Mouse (Mus musculus) myocyte (in vitro differentiated cells): ENCODE results near the gene Fbln2.

Source experiments
- CEBPB ChIP-seq: IDR thresholded peaks from 2 replicates; pipeline ENCODE4 v1.6.1; 2011; ENCODE audit warnings: mild to moderate bottlenecking, moderate library complexity; ENCODE audit not compliant: poor library complexity, insufficient read depth, severe bottlenecking
- E2F4 ChIP-seq: IDR thresholded peaks from one replicate; pipeline ENCODE4 v1.6.1; 2011; ENCODE audit warnings: mild to moderate bottlenecking, control low read depth, moderate library complexity; ENCODE audit not compliant: insufficient read depth
- MAX ChIP-seq: IDR thresholded peaks from one replicate; pipeline ENCODE4 v1.6.1; 2011; ENCODE audit warnings: low read depth, mild to moderate bottlenecking, control low read depth
- MYOD1 ChIP-seq, 3 experiments: IDR thresholded peaks; one replicate each; pipeline ENCODE4 v1.6.1; 2011; ENCODE audit warnings: control low read depth in 2 of 3, low read depth in 2 of 3, mild to moderate bottlenecking in 2 of 3, moderate library complexity in 1 of 3; ENCODE audit not compliant: insufficient read length in 2 of 3, control insufficient read depth in 1 of 3
- MYOG ChIP-seq, 3 experiments: IDR thresholded peaks; one replicate each; pipeline ENCODE4 v1.6.1; 2011; ENCODE audit warnings: control low read depth in 2 of 3, low read depth in 2 of 3, mild to moderate bottlenecking in 2 of 3; ENCODE audit not compliant: insufficient read length in 2 of 3, control insufficient read depth in 1 of 3, insufficient read depth in 1 of 3
- POLR2A ChIP-seq: IDR thresholded peaks from one replicate; pipeline ENCODE4 v1.6.1; 2011; ENCODE audit warnings: low read depth, mild to moderate bottlenecking, control low read depth, moderate library complexity; ENCODE audit not compliant: insufficient read length
- POLR2AphosphoS2 ChIP-seq: IDR thresholded peaks from one replicate; pipeline ENCODE4 v1.6.1; 2011; ENCODE audit warnings: low read depth, control low read depth; ENCODE audit not compliant: insufficient read length
- REST ChIP-seq: IDR thresholded peaks from one replicate; pipeline ENCODE4 v1.6.1; 2011; ENCODE audit warnings: mild to moderate bottlenecking, control low read depth, moderate library complexity; ENCODE audit not compliant: insufficient read depth, insufficient read length
- SRF ChIP-seq: IDR thresholded peaks from one replicate; pipeline ENCODE4 v1.6.1; 2011; ENCODE audit warnings: low read depth; ENCODE audit not compliant: control insufficient read depth, insufficient read length
- TCF12 ChIP-seq: IDR thresholded peaks from one replicate; pipeline ENCODE4 v1.6.1; 2011; ENCODE audit warnings: mild to moderate bottlenecking, control low read depth; ENCODE audit not compliant: poor library complexity, insufficient read depth, severe bottlenecking
- TCF3 ChIP-seq: IDR thresholded peaks from one replicate; pipeline ENCODE4 v1.6.1; 2011; ENCODE audit warnings: low read depth, control low read depth; ENCODE audit not compliant: insufficient read length
- USF1 ChIP-seq: IDR thresholded peaks from one replicate; pipeline ENCODE4 v1.6.1; 2011; ENCODE audit warnings: low read depth, mild to moderate bottlenecking, control low read depth, moderate library complexity

DNA sequence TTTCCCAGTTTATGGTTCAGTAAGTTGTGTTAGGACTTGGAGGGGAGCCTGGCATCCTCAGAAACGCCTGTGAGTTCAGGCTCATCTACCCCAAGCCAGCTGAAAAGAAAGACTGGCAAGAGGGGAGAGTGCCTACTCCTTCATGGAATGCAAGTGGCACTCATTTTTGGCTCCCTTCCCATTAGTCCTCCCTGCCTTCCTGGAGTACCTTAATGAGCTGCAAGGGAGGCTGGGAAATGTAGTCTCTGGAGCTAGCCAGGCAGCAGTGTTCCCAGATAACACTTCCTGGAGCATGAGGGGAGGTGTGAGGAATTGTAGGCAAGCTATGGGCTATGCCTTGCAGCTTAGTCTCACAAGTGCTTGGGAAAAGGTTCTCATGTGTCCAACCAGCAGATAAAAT, 95.7 kb downstream of the Fbln2 start:
- no peak for TF ChIP-seq POLR2AphosphoS2
- TF ChIP-seq POLR2A, result no peak
- TF ChIP-seq MYOG (IDR thresholded peaks at IDR 0.05; ENCODE audit: control insufficient read depth in 1 of 3, insufficient read depth in 1 of 3, insufficient read length in 2 of 3, low read depth in 2 of 3), result no peak
- no peak for TF ChIP-seq USF1
- no peak for TF ChIP-seq CEBPB
- TF ChIP-seq MAX, result no peak
- no peak for TF ChIP-seq TCF12
- TF ChIP-seq SRF, result no peak
- TF ChIP-seq TCF3, result no peak
- no peak for TF ChIP-seq REST
- no peak for TF ChIP-seq E2F4
- TF ChIP-seq MYOD1 (IDR thresholded peaks at IDR 0.05; ENCODE audit: control insufficient read depth in 1 of 3, insufficient read length in 2 of 3, low read depth in 2 of 3), result no peak
